Mouse (Mus musculus) olfactory bulb, adult 2 months (tissue): ENCODE measurements at regions not wholly inside any gene's neighbourhood (a gene's known extent, or its start where the extent isn't known, plus 50 kb on each side); places are given as distances from the start of the nearest gene placed in this dataset.

Source experiments
- CTCF ChIP-seq: fragments of 200-500 bp; IDR thresholded peaks from 2 replicates; pipeline ENCODE4 v1.5.1; 2012; ENCODE audit warnings: low read depth, mild to moderate bottlenecking, low read length, moderate library complexity; ENCODE audit not compliant: insufficient read depth
- POLR2A ChIP-seq: fragments of 200-500 bp; IDR thresholded peaks from 2 replicates; pipeline ENCODE4 v1.6.1; 2012; ENCODE audit warnings: mild to moderate bottlenecking, low read depth, low read length, moderate library complexity; ENCODE audit not compliant: insufficient read depth

DNA sequence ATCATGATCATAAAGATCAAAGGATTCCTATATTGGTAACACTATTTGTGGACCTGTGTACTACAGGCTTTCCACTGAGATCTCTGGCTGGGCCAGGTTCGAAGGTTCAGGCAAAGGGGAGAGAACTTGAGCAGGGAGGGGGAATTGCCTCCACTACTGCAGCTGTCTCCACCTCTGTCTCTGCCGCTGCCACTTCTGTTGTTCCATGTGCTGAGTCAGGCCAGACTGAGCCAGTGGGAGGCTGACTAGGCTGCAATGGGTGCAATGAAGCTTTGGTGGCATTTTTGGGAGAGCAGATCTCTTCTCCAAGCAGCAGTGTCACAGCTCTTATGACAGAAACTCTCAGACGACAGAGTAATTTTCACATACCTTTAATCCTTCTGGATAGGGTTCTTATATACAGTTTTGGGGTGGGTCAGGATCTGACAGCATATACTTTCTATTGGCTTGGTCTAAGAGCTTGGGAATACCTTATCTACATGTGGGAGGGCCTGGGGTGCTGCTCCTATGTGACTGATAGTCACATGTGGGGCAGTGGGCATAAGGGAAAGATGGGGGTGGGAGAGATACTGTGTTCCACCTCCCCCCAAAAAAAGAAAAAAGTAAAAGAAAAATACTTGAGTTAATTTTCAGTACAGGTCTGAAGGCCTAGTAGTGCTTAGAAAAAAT, 281.5 kb upstream of the Xrcc4 start:
- TF ChIP-seq CTCF = no peak
- no peak for TF ChIP-seq POLR2A
